Mouse (Mus musculus): ENCODE results near the gene Cog3. TPM values are rescaled to one million over a fixed set of nuclear protein-coding genes. Genes with fewer than 3 reads are reported as not detected.

The Cog3 gene
- polyA plus RNA-seq, 1 experiment from 2014 or later = 23.1 TPM

DNA sequence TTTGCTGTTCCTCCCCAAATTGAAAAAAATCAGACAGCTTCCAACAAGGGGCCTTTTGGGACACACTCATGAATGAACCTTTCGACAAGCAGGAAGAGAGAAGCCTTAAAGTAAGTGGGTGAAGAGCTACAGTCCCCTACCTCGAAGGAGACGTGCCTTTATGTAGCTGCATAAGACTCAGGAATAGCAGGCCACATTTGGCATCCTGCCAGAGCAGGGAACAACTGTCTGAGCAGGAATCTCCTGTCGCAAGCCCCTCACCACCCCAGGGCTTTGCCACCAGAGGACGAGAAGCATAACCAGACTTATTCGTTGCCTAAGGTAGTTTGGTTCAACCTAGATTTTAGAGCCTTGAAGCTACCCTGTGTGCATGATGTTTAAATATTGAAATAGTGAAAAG lies 78.0 kb downstream of the Cog3 start:
- Histone ChIP-seq H3K27me3 (ENCODE audit: control insufficient read depth, insufficient read depth, low read length) (no peaks in the 10 kb centered on the region), H3K9ac (no peak overlapping the region), H3K27ac (no peak overlapping the region), H3K9me3 (ENCODE audit: control insufficient read depth, low read length) (no peaks in the 10 kb centered on the region), H3K4me3 (replicated peaks; ENCODE audit: low read length) (no peak overlapping the region), H3K4me1 (replicated peaks; ENCODE audit: control insufficient read depth, insufficient read depth, low read length) (no peaks in the 10 kb centered on the region), H3K4me2 (replicated peaks) (no peak overlapping the region), H3K36me3 (replicated peaks; ENCODE audit: control insufficient read depth, insufficient read depth) (no peaks in the 10 kb centered on the region)
- DNase-seq (ENCODE audit: low spot score) (peak; percentile 37), ATAC-seq (ENCODE audit: low FRiP score) (no peak)
- WGBS = 43% methylated on average over 6 of the region's 6 CpGs

- no peak overlapping the region for H3K4me3 ChIP-seq (replicated peaks; ENCODE audit: low read length)
- WGBS = 69% methylated on average over 1 of the region's 1 CpGs
- DNase-seq (ENCODE audit: low spot score) (no peak), ATAC-seq (ENCODE audit: low FRiP score) (no peak)
- H3K4me1 ChIP-seq (replicated peaks; ENCODE audit: control insufficient read depth, insufficient read depth, low read length) = no peaks in the 10 kb centered on the region
- H3K4me2 ChIP-seq (replicated peaks) = no peak overlapping the region
- H3K27ac ChIP-seq = no peak overlapping the region
- H3K9me3 ChIP-seq (ENCODE audit: control insufficient read depth, low read length) = no peaks in the 10 kb centered on the region
- H3K9ac ChIP-seq = no peak overlapping the region
- no peaks in the 10 kb centered on the region for H3K27me3 ChIP-seq (ENCODE audit: control insufficient read depth, insufficient read depth, low read length)
- H3K36me3 ChIP-seq (replicated peaks; ENCODE audit: control insufficient read depth, insufficient read depth) = no peaks in the 10 kb centered on the region
Observed at GRCm38 (mm10) chr14:75669085-75669645, 85.2 kb downstream of the Cog3 start.

DNA sequence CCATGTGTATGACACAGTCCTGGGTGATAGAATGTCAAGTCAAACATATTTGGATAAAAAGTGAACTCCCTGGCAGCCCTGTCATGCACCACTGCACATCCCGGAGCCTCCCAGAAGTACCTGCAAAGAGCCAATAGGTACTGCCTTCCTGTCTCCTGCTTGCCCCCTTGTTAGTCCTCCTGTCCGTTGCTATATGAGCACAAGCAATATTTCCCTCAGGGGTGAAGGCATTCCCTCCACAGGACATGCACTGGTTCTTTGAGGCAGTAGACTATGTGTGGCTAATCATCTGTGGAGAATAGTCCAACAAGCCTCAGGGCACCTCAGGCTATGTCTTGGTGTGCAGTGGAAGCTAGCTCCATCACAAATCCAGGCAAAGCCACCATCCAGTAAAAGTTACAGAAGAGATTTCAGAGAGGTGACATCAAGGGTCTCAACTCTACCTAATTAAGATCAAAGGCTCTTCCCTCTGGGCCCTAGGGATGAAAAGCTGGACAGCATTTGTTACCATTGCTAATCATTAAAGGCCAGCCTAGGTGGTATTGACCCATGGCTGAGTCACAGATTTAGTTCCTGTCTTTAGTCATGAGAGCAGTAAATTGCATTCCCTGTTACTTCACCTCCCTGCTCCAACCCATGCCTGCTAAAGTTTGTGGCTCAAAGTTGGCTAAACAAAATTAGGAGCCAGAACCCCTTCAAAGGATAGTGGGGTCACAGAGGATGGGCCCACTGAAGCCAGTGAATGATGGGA lies 88.7 kb downstream of the Cog3 start:
- DNase-seq (ENCODE audit: low spot score) (no peak), ATAC-seq (ENCODE audit: low FRiP score) (no peak)
- no peak overlapping the region for H3K9ac ChIP-seq
- no peak overlapping the region for H3K4me3 ChIP-seq (replicated peaks; ENCODE audit: low read length)
- no peak overlapping the region for H3K4me2 ChIP-seq (replicated peaks)
- H3K9me3 ChIP-seq (ENCODE audit: control insufficient read depth, low read length) = no peaks in the 10 kb centered on the region
- no peaks in the 10 kb centered on the region for H3K27me3 ChIP-seq (ENCODE audit: control insufficient read depth, insufficient read depth, low read length)
- H3K27ac ChIP-seq = no peak overlapping the region
- 85% methylated on average over 2 of the region's 2 CpGs for WGBS
- H3K4me1 ChIP-seq (replicated peaks; ENCODE audit: control insufficient read depth, insufficient read depth, low read length) = peaks cover 4% of the 10 kb centered on the region; the same call in 1 of the 2 replicates
- H3K36me3 ChIP-seq (replicated peaks; ENCODE audit: control insufficient read depth, insufficient read depth) = no peaks in the 10 kb centered on the region

GRCm38 (mm10) chr14:75661548-75661947 lies 92.8 kb downstream of the Cog3 start:
- DNase-seq (ENCODE audit: low spot score) (no peak), ATAC-seq (ENCODE audit: low FRiP score) (no peak)

DNA sequence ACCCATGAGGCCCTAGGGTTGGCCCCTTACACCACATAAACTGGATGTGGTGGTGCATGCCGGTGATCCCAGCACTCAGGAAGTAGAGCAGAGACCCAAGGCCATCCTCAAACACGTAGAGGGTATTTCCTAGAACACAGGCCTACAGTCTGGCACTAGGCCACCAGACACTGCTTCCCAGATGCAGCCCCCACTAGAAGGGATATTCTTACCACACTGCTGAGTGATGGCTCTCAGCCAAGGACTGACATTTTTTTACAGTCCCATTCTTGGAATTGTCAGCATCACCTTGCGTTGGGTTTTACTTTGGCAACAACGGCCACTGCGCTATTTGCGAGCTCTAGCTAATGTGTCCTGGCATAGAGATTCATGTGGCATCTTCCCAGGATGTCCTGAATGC lies 93.4 kb downstream of the Cog3 start:
- Histone ChIP-seq H3K36me3 (replicated peaks; ENCODE audit: control insufficient read depth, insufficient read depth) (no peaks in the 10 kb centered on the region), H3K27me3 (ENCODE audit: control insufficient read depth, insufficient read depth, low read length) (no peaks in the 10 kb centered on the region), H3K4me1 (replicated peaks; ENCODE audit: control insufficient read depth, insufficient read depth, low read length) (peaks cover 4% of the 10 kb centered on the region; the same call in 1 of the 2 replicates), H3K27ac (0 out of 2 replicates have a peak overlapping the region, but pooled peaks have one; percentile 41), H3K4me3 (replicated peaks; ENCODE audit: low read length) (no peak overlapping the region), H3K9me3 (ENCODE audit: control insufficient read depth, low read length) (no peaks in the 10 kb centered on the region), H3K9ac (no peak overlapping the region), H3K4me2 (replicated peaks) (no peak overlapping the region)
- no peak for ATAC-seq (ENCODE audit: low FRiP score)
- DNase-seq (ENCODE audit: low spot score) = no peak
- 76% methylated on average over 6 of the region's 6 CpGs for WGBS

More at GRCm38 (mm10) chr14:75661548-75661947, 92.8 kb downstream of the Cog3 start:
- Histone ChIP-seq H3K4me2 (replicated peaks) (no peak overlapping the region), H3K36me3 (replicated peaks; ENCODE audit: control insufficient read depth, insufficient read depth) (no peaks in the 10 kb centered on the region), H3K9me3 (ENCODE audit: control insufficient read depth, low read length) (no peaks in the 10 kb centered on the region), H3K9ac (no peak overlapping the region), H3K27ac (0 out of 2 replicates have a peak overlapping the region, but pooled peaks have one; percentile 41), H3K27me3 (ENCODE audit: control insufficient read depth, insufficient read depth, low read length) (no peaks in the 10 kb centered on the region), H3K4me1 (replicated peaks; ENCODE audit: control insufficient read depth, insufficient read depth, low read length) (peaks cover 4% of the 10 kb centered on the region; the same call in 1 of the 2 replicates), H3K4me3 (replicated peaks; ENCODE audit: low read length) (no peak overlapping the region)
- 45% methylated on average over 8 of the region's 8 CpGs for WGBS

Other genes with a start within 250 kb of the Cog3 start
- not detected in 2 replicates for gene Spert, start 161.4 kb downstream of the Cog3 start, polyA plus RNA-seq (2014; fragmentation: Nextera tagmentation; extraction: Ambion mirVana)
- not detected in 2 replicates for gene Erich6b, start 112.3 kb downstream of the Cog3 start, polyA plus RNA-seq (2014; fragmentation: Nextera tagmentation; extraction: Ambion mirVana)
- 10.5 and 12.8 TPM in 2 replicates for gene Slc25a30, start 32.5 kb upstream of the Cog3 start, polyA plus RNA-seq (2014; fragmentation: Nextera tagmentation; extraction: Ambion mirVana)
- gene Tpt1, start 90.6 kb upstream of the Cog3 start, polyA plus RNA-seq (2014; fragmentation: Nextera tagmentation; extraction: Ambion mirVana) = 775 and 871 TPM in 2 replicates
- 7.9 and 9.0 TPM in 2 replicates for gene Kctd4, start 200.5 kb upstream of the Cog3 start, polyA plus RNA-seq (2014; fragmentation: Nextera tagmentation; extraction: Ambion mirVana)

Data from hindbrain, embryonic 14.5 days (tissue).